Mouse (Mus musculus): ENCODE results near the gene Kank3.

- TF ChIP-seq GATA1 (IDR thresholded peaks at IDR 0.05; ENCODE audit: borderline replicate concordance, low read length) = no peak
- no peak for TF ChIP-seq FLI1 (IDR thresholded peaks at IDR 0.05; ENCODE audit: low read length)
Observed at GRCm38 (mm10) chr17:33842966-33843795, 32.9 kb downstream of the Kank3 start, which contains the start of gene Cd320.

All from megakaryocyte, embryonic 14.5 days (primary cell).